Mouse (Mus musculus): ENCODE measurements around the gene Pde4c. TPM values are rescaled to one million over a fixed set of nuclear protein-coding genes. Genes with fewer than 3 reads are reported as not detected.
A peak's percentile ranks its signal among the peaks of the same experiment; 100 is the strongest.

Pde4c gene
- polyA plus RNA-seq, 1 experiment from 2014 or later = 0.05 TPM

- Histone ChIP-seq H3K36me3 (peaks cover 64% of the 10 kb centered on the region), H3K27me3 (replicated peaks) (peaks cover 10% of the 10 kb centered on the region; the same call in 1 of the 2 replicates), H3K9me3 (replicated peaks) (no peaks in the 10 kb centered on the region), H3K4me1 (replicated peaks) (peaks cover 40% of the 10 kb centered on the region), H3K4me2 (no peak overlapping the region), H3K27ac (ENCODE audit: poor library complexity, severe bottlenecking) (no peak overlapping the region), H3K4me3 (no peak overlapping the region), H3K9ac (no peak overlapping the region)
- WGBS = 66% methylated on average over 12 of the region's 12 CpGs
- ATAC-seq (ENCODE audit: insufficient number of reproducible peaks, low FRiP score) = no peak
Observed at GRCm38 (mm10) chr8:70769858-70770257, 46.3 kb downstream of the Pde4c start.

GRCm38 (mm10) chr8:70770748-70771147 is 47.2 kb downstream of the Pde4c start:
- Histone ChIP-seq H3K4me3 (no peak overlapping the region), H3K4me2 (no peak overlapping the region), H3K4me1 (replicated peaks) (peaks cover 40% of the 10 kb centered on the region), H3K9ac (no peak overlapping the region), H3K36me3 (peaks cover 68% of the 10 kb centered on the region), H3K9me3 (replicated peaks) (no peaks in the 10 kb centered on the region), H3K27ac (ENCODE audit: poor library complexity, severe bottlenecking) (no peak overlapping the region), H3K27me3 (replicated peaks) (peaks cover 10% of the 10 kb centered on the region; the same call in 1 of the 2 replicates)
- 93% methylated on average over 13 of the region's 13 CpGs for WGBS
- no peak for ATAC-seq (ENCODE audit: insufficient number of reproducible peaks, low FRiP score)

- Histone ChIP-seq H3K27me3 (replicated peaks) (peaks cover 10% of the 10 kb centered on the region; the same call in 1 of the 2 replicates), H3K9me3 (replicated peaks) (no peaks in the 10 kb centered on the region), H3K4me1 (replicated peaks) (peaks cover 40% of the 10 kb centered on the region), H3K27ac (ENCODE audit: poor library complexity, severe bottlenecking) (no peak overlapping the region), H3K36me3 (peaks cover 68% of the 10 kb centered on the region), H3K4me3 (no peak overlapping the region), H3K9ac (no peak overlapping the region), H3K4me2 (no peak overlapping the region)
- no peak for ATAC-seq (ENCODE audit: insufficient number of reproducible peaks, low FRiP score)
- 81% methylated on average over 7 of the region's 7 CpGs for WGBS
Observed at GRCm38 (mm10) chr8:70771217-70771616, 47.7 kb downstream of the Pde4c start.

GRCm38 (mm10) chr8:70772075-70772474 is 48.6 kb downstream of the Pde4c start:
- Histone ChIP-seq H3K4me2 (no peak overlapping the region), H3K9me3 (replicated peaks) (no peaks in the 10 kb centered on the region), H3K36me3 (peaks cover 68% of the 10 kb centered on the region), H3K9ac (no peak overlapping the region), H3K27ac (ENCODE audit: poor library complexity, severe bottlenecking) (no peak overlapping the region), H3K4me1 (replicated peaks) (peaks cover 32% of the 10 kb centered on the region), H3K27me3 (replicated peaks) (peaks cover 10% of the 10 kb centered on the region; the same call in 1 of the 2 replicates), H3K4me3 (no peak overlapping the region)
- 93% methylated on average over 13 of the region's 13 CpGs for WGBS
- no peak for ATAC-seq (ENCODE audit: insufficient number of reproducible peaks, low FRiP score)

- no peaks in the 10 kb centered on the region for H3K9me3 ChIP-seq (replicated peaks)
- ATAC-seq (ENCODE audit: insufficient number of reproducible peaks, low FRiP score) = no peak
- 87% methylated on average over 9 of the region's 9 CpGs for WGBS
- no peak overlapping the region for H3K4me2 ChIP-seq
- peaks cover 66% of the 10 kb centered on the region for H3K36me3 ChIP-seq
- H3K27me3 ChIP-seq (replicated peaks) = peaks cover 9% of the 10 kb centered on the region; the same call in 1 of the 2 replicates
- H3K27ac ChIP-seq (ENCODE audit: poor library complexity, severe bottlenecking) = no peak overlapping the region
- no peak overlapping the region for H3K4me3 ChIP-seq
- peaks cover 37% of the 10 kb centered on the region for H3K4me1 ChIP-seq (replicated peaks)
- H3K9ac ChIP-seq = no peak overlapping the region
Observed at GRCm38 (mm10) chr8:70772890-70773289, 49.4 kb downstream of the Pde4c start.

GRCm38 (mm10) chr8:70773410-70773809 is 49.9 kb downstream of the Pde4c start:
- 77% methylated on average over 5 of the region's 5 CpGs for WGBS
- ATAC-seq (ENCODE audit: insufficient number of reproducible peaks, low FRiP score) = no peak
- H3K36me3 ChIP-seq = peaks cover 61% of the 10 kb centered on the region
- H3K9ac ChIP-seq = peak overlapping the region; percentile 52
- no peak overlapping the region for H3K27ac ChIP-seq (ENCODE audit: poor library complexity, severe bottlenecking)
- H3K27me3 ChIP-seq (replicated peaks) = peaks cover 6% of the 10 kb centered on the region; the same call in 1 of the 2 replicates
- H3K4me1 ChIP-seq (replicated peaks) = peaks cover 41% of the 10 kb centered on the region
- H3K4me3 ChIP-seq = no peak overlapping the region
- H3K9me3 ChIP-seq (replicated peaks) = no peaks in the 10 kb centered on the region
- H3K4me2 ChIP-seq = no peak overlapping the region

- peak overlapping the region; percentile 52 for H3K9ac ChIP-seq
- H3K4me1 ChIP-seq (replicated peaks) = peaks cover 41% of the 10 kb centered on the region
- no peak for ATAC-seq (ENCODE audit: insufficient number of reproducible peaks, low FRiP score)
- 0 out of 2 replicates have a peak overlapping the region, but pooled peaks have one; percentile 1 for H3K4me3 ChIP-seq
- peaks cover 57% of the 10 kb centered on the region for H3K36me3 ChIP-seq
- H3K9me3 ChIP-seq (replicated peaks) = no peaks in the 10 kb centered on the region
- H3K4me2 ChIP-seq = no peak overlapping the region; the same call in 1 of the 2 replicates
- peaks cover 6% of the 10 kb centered on the region; the same call in 1 of the 2 replicates for H3K27me3 ChIP-seq (replicated peaks)
- no peak overlapping the region for H3K27ac ChIP-seq (ENCODE audit: poor library complexity, severe bottlenecking)
- 52% methylated on average over 9 of the region's 9 CpGs for WGBS
Observed at GRCm38 (mm10) chr8:70773833-70774232, 50.3 kb downstream of the Pde4c start.

- no peak for ATAC-seq (ENCODE audit: insufficient number of reproducible peaks, low FRiP score)
- Histone ChIP-seq H3K4me2 (no peak overlapping the region), H3K4me1 (replicated peaks) (peaks cover 41% of the 10 kb centered on the region), H3K9ac (peak overlapping the region; percentile 52; the same call in 1 of the 2 replicates), H3K27me3 (replicated peaks) (peaks cover 6% of the 10 kb centered on the region; the same call in 1 of the 2 replicates), H3K36me3 (peaks cover 60% of the 10 kb centered on the region), H3K9me3 (replicated peaks) (no peaks in the 10 kb centered on the region), H3K27ac (ENCODE audit: poor library complexity, severe bottlenecking) (no peak overlapping the region), H3K4me3 (no peak overlapping the region)
- 90% methylated on average over 18 of the region's 18 CpGs for WGBS
Observed at GRCm38 (mm10) chr8:70774740-70775139, 51.2 kb downstream of the Pde4c start.

GRCm38 (mm10) chr8:70775227-70775626 is 51.7 kb downstream of the Pde4c start:
- no peak for ATAC-seq (ENCODE audit: insufficient number of reproducible peaks, low FRiP score)
- Histone ChIP-seq H3K4me2 (peak overlapping the region; percentile 93), H3K27me3 (replicated peaks) (peaks cover 6% of the 10 kb centered on the region; the same call in 1 of the 2 replicates), H3K4me3 (peak overlapping the region; percentile 80), H3K27ac (ENCODE audit: poor library complexity, severe bottlenecking) (no peak overlapping the region), H3K9ac (peak overlapping the region; percentile 93), H3K9me3 (replicated peaks) (no peaks in the 10 kb centered on the region), H3K36me3 (peaks cover 60% of the 10 kb centered on the region), H3K4me1 (replicated peaks) (peaks cover 41% of the 10 kb centered on the region)
- 90% methylated on average over 5 of the region's 5 CpGs for WGBS

- peak overlapping the region; percentile 93 for H3K4me2 ChIP-seq
- H3K9me3 ChIP-seq (replicated peaks) = no peaks in the 10 kb centered on the region
- H3K9ac ChIP-seq = peak overlapping the region; percentile 93
- peaks cover 41% of the 10 kb centered on the region for H3K4me1 ChIP-seq (replicated peaks)
- peak; percentile 3 for ATAC-seq (ENCODE audit: insufficient number of reproducible peaks, low FRiP score)
- 3% methylated on average over 34 of the region's 34 CpGs for WGBS
- peak overlapping the region; percentile 80 for H3K4me3 ChIP-seq
- peaks cover 2% of the 10 kb centered on the region; the same call in 1 of the 2 replicates for H3K27me3 ChIP-seq (replicated peaks)
- H3K27ac ChIP-seq (ENCODE audit: poor library complexity, severe bottlenecking) = peak overlapping the region; percentile 44
- H3K36me3 ChIP-seq = peaks cover 60% of the 10 kb centered on the region
Observed at GRCm38 (mm10) chr8:70775851-70776495, 52.5 kb downstream of the Pde4c start.

- Histone ChIP-seq H3K9ac (peak within 1 kb of the TSS; percentile 93), H3K36me3 (peaks cover 60% of the 10 kb centered on the region), H3K27ac (ENCODE audit: poor library complexity, severe bottlenecking) (peak within 1 kb of the TSS; percentile 96), H3K9me3 (replicated peaks) (no peaks in the 10 kb centered on the region), H3K4me2 (peak within 1 kb of the TSS; percentile 93), H3K4me3 (peak within 1 kb of the TSS; percentile 80), H3K27me3 (replicated peaks) (no peaks in the 10 kb centered on the region), H3K4me1 (replicated peaks) (peaks cover 41% of the 10 kb centered on the region)
- WGBS = under 1% methylated on average over 94 of the region's 94 CpGs
- ATAC-seq (ENCODE audit: insufficient number of reproducible peaks, low FRiP score) = peak; percentile 91
Observed at GRCm38 (mm10) chr8:70776496-70777444, 53.2 kb downstream of the Pde4c start, which contains the start of gene Pik3r2. Gene Pik3r2, minus strand, starts transcription at chr8:70776713.

All from heart, embryonic 12.5 days (tissue).